Mouse (Mus musculus) pancreas, adult 10 weeks (tissue): ENCODE results near the gene Ubxn10. TPM values are rescaled to one million over a fixed set of nuclear protein-coding genes. Genes with fewer than 3 reads are reported as not detected.

Experiments
- polyA plus RNA-seq: library from polyadenylated mRNA; stranded (reverse); fragments of 350-450 nt; fragmentation: Illumina TruSeq; extraction: RNeasy Lipid Tissue Mini Kit (QIAGEN cat#74804); gene quantifications from one replicate; pipeline ENCODE4 v1.2.3, GENCODE M21; 2015; ENCODE audit warnings: low read depth, low replicate concordance; ENCODE audit not compliant: insufficient read depth

Gene Ubxn10
- polyA plus RNA-seq: 1.4 TPM

GRCm38 (mm10) chr4:138737031-138737430 is at the start of gene Ubxn10:
Gene Ubxn10 (minus strand): TSS chr4:138737167.

GRCm38 (mm10) chr4:138775435-138775834 is 38.5 kb upstream of the Ubxn10 start, which contains the start of gene Pla2g2d:
Gene Pla2g2d (plus strand): TSS chr4:138775735.

GRCm38 (mm10) chr4:138757416-138757815 is 20.4 kb upstream of the Ubxn10 start, which contains the start of gene Pla2g2f:
Gene Pla2g2f (minus strand): TSS chr4:138757626.

GRCm38 (mm10) chr4:138724354-138725126 is 12.4 kb downstream of the Ubxn10 start, which contains the start of gene Pla2g2c:
Gene Pla2g2c (plus strand): TSS chr4:138724792.

Other genes with a start within 250 kb of the Ubxn10 start
- gene Vwa5b1, start 101.3 kb downstream of the Ubxn10 start, polyA plus RNA-seq: 0.26 TPM
- not detected for gene Pla2g2c, start 12.4 kb downstream of the Ubxn10 start, polyA plus RNA-seq
- gene Pla2g2f, start 20.5 kb upstream of the Ubxn10 start, polyA plus RNA-seq: 4.0 TPM
- 0.37 TPM for gene Pla2g2d, start 38.6 kb upstream of the Ubxn10 start, polyA plus RNA-seq
- 0.79 TPM for gene Pla2g5, start 126.3 kb upstream of the Ubxn10 start, polyA plus RNA-seq
- not detected for gene Gm13030, start 136.8 kb upstream of the Ubxn10 start, polyA plus RNA-seq
- gene Pla2g2e, start 140.8 kb upstream of the Ubxn10 start, polyA plus RNA-seq: not detected
- gene Otud3, start 176.8 kb upstream of the Ubxn10 start, polyA plus RNA-seq: 7.3 TPM
- 1.1 TPM for gene Rnf186, start 229.9 kb upstream of the Ubxn10 start, polyA plus RNA-seq
- 2.5 TPM for gene Tmco4, start 235.7 kb upstream of the Ubxn10 start, polyA plus RNA-seq